Mouse (Mus musculus) bone marrow, adult 2 months (tissue): Measurements from ENCODE around the gene Rgs10.

Experiments used
- CTCF ChIP-seq: fragments of 200-500 bp; IDR thresholded peaks from 2 replicates; pipeline ENCODE4 v1.5.1; 2011; ENCODE audit warnings: low read length, control low read depth; ENCODE audit not compliant: control insufficient read depth, insufficient read depth
- POLR2A ChIP-seq: fragments of 200-500 bp; IDR thresholded peaks from 2 replicates; pipeline ENCODE4 v1.6.1; 2011; ENCODE audit warnings: low read depth, mild to moderate bottlenecking, control low read depth, low read length, borderline replicate concordance; ENCODE audit not compliant: control insufficient read depth

DNA sequence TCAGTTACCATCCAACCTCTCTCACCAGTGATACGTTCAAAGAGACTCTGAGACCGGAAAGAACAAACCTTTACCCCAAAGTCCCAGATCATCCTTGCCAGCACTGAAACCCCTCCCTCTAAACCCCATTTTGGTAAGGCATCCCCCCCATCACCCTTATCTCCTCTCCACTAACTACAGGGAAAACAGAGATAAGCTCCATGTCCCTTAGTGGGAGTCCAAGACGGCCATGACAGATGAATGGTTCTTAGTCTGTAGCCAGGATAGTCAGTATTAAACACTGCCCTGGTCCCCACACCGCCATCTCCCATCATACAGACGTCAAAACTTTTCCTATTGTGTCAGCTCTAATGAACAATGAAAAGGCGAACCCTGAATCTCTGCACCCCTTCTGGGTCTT, 14.6 kb downstream of the Rgs10 start:
- TF ChIP-seq CTCF = no peak
- no peak for TF ChIP-seq POLR2A
